Mouse (Mus musculus) limb, embryonic 14.5 days (tissue): ENCODE data around the gene Igsf8. TPM values are rescaled to one million over a fixed set of nuclear protein-coding genes. Genes with fewer than 3 reads are reported as not detected.
A peak's percentile ranks its signal among the peaks of the same experiment; 100 is the strongest.

Source experiments
- ATAC-seq: fragments of 200-750 bp; cut with Nextera tagmentation; 2 replicates; pipeline ENCODE4 v1.8.0; 2017; ENCODE audit warnings: low read depth, moderate number of reproducible peaks, moderate TSS enrichment; ENCODE audit not compliant: low FRiP score
- DNase-seq: peaks from one replicate; pipeline ENCODE4 v3.0.0-alpha.2; 2015; ENCODE audit warnings: low spot score
- H3K27ac ChIP-seq: fragments of 300-500 bp; sonication (generic); replicated peaks from 2 replicates; pipeline ENCODE4 v1.5.1; 2014; ENCODE audit warnings: low read depth, mild to moderate bottlenecking, low read length, moderate library complexity, mixed read lengths
- H3K27me3 ChIP-seq: fragments of 300-500 bp; sonication (generic); 2 replicates; pipeline ENCODE4 v1.6.1; 2014; ENCODE audit warnings: low read length, mixed read lengths; ENCODE audit not compliant: control insufficient read depth, insufficient read depth
- H3K36me3 ChIP-seq: fragments of 300-500 bp; sonication (generic); 2 replicates; pipeline ENCODE4 v1.6.1; 2014; ENCODE audit warnings: mild to moderate bottlenecking, low read length, moderate library complexity, mixed read lengths; ENCODE audit not compliant: control insufficient read depth, insufficient read depth
- H3K4me1 ChIP-seq: fragments of 300-500 bp; sonication (generic); 2 replicates; pipeline ENCODE4 v1.6.1; 2014; ENCODE audit warnings: antibody characterized with exemption, low read length, mixed read lengths; ENCODE audit not compliant: control insufficient read depth, insufficient read depth
- H3K4me2 ChIP-seq: fragments of 300-500 bp; sonication (generic); replicated peaks from 2 replicates; pipeline ENCODE4 v1.6.1; 2014; ENCODE audit warnings: low read depth, mild to moderate bottlenecking, low read length, moderate library complexity; ENCODE audit not compliant: severe bottlenecking
- H3K4me3 ChIP-seq: fragments of 300-500 bp; sonication (generic); replicated peaks from 2 replicates; pipeline ENCODE4 v1.5.1; 2014; ENCODE audit warnings: low read length
- H3K9ac ChIP-seq: fragments of 300-500 bp; sonication (generic); 2 replicates; pipeline ENCODE4 v1.6.1; 2014; ENCODE audit warnings: mild to moderate bottlenecking, low read depth, low read length, moderate library complexity; ENCODE audit not compliant: severe bottlenecking
- H3K9me3 ChIP-seq: fragments of 300-500 bp; sonication (generic); 2 replicates; pipeline ENCODE4 v1.6.1; 2016; ENCODE audit warnings: low read length; ENCODE audit not compliant: control insufficient read depth
- POLR2A ChIP-seq: fragments of 200-500 bp; IDR thresholded peaks from 2 replicates; pipeline ENCODE4 v1.8.0; 2012; ENCODE audit warnings: inconsistent platforms, mild to moderate bottlenecking, moderate library complexity, borderline replicate concordance; ENCODE audit not compliant: insufficient read depth, insufficient read length; ENCODE audit errors: extremely low read depth
- WGBS: fragments of 180-500 bp; shearing (Covaris S2); extraction: QIAGEN DNeasy Blood & Tissue Kit; methylation state at CpG from one replicate; pipeline ENCODE4 v1.1.7; 2014; 5-methylcytosine and 5-hydroxymethylcytosine counted together
- polyA plus RNA-seq, 2 experiments: library from polyadenylated mRNA; depleted of rRNA in 1 of 2; stranded (reverse) in 1 of 2; unstranded in 1 of 2; fragments of >200 nt; fragmentation: Nextera tagmentation in 1 of 2; extraction: Ambion mirVana in 1 of 2; gene quantifications; 2 replicates each; pipeline versions ENCODE4 v1.2.1 to v1.2.3; 2012 to 2014

Igsf8 gene
- polyA plus RNA-seq, 2 experiments = 50.1 to 71.4 TPM

- WGBS = 9% methylated on average over 16 of the region's 16 CpGs
- Histone ChIP-seq H3K4me1 (peaks cover 35% of the 10 kb centered on the region), H3K27me3 (no peaks in the 10 kb centered on the region), H3K9me3 (no peaks in the 10 kb centered on the region), H3K27ac (peak within 1 kb of the TSS; percentile 59), H3K36me3 (no peaks in the 10 kb centered on the region), H3K4me2 (peak within 1 kb of the TSS; percentile 37), H3K9ac (peak within 1 kb of the TSS; percentile 40), H3K4me3 (peak within 1 kb of the TSS; percentile 21)
- TF ChIP-seq POLR2A = no peak
- ATAC-seq (peak; percentile 71), DNase-seq (peak; percentile 55)
Observed at GRCm38 (mm10) chr1:172297611-172298537, 36.4 kb downstream of the Igsf8 start, which contains the start of gene Atp1a2. TSS of gene Atp1a2 (minus strand) at chr1:172298064.

GRCm38 (mm10) chr1:172299528-172299927 is 38.1 kb downstream of the Igsf8 start:
- H3K27ac ChIP-seq = no peak overlapping the region
- H3K27me3 ChIP-seq = no peaks in the 10 kb centered on the region
- no peaks in the 10 kb centered on the region for H3K36me3 ChIP-seq
- H3K4me3 ChIP-seq = no peak overlapping the region
- peaks cover 35% of the 10 kb centered on the region for H3K4me1 ChIP-seq
- H3K9me3 ChIP-seq = no peaks in the 10 kb centered on the region
- H3K9ac ChIP-seq = no peak overlapping the region
- H3K4me2 ChIP-seq = no peak overlapping the region
- WGBS = 52% methylated on average over 7 of the region's 7 CpGs
- DNase-seq (no peak), ATAC-seq (no peak)
- TF ChIP-seq POLR2A = no peak

GRCm38 (mm10) chr1:172300247-172300646 is 38.8 kb downstream of the Igsf8 start:
- Histone ChIP-seq H3K4me1 (peaks cover 35% of the 10 kb centered on the region), H3K9me3 (no peaks in the 10 kb centered on the region), H3K27ac (no peak overlapping the region), H3K4me3 (no peak overlapping the region), H3K36me3 (no peaks in the 10 kb centered on the region), H3K27me3 (no peaks in the 10 kb centered on the region), H3K4me2 (no peak overlapping the region), H3K9ac (no peak overlapping the region)
- no peak for TF ChIP-seq POLR2A
- ATAC-seq (no peak), DNase-seq (no peak)
- 61% methylated on average over 5 of the region's 5 CpGs for WGBS

GRCm38 (mm10) chr1:172301180-172301579 is 39.7 kb downstream of the Igsf8 start:
- Histone ChIP-seq H3K4me1 (peaks cover 28% of the 10 kb centered on the region), H3K4me3 (no peak overlapping the region), H3K9ac (no peak overlapping the region), H3K36me3 (no peaks in the 10 kb centered on the region), H3K27me3 (no peaks in the 10 kb centered on the region), H3K9me3 (no peaks in the 10 kb centered on the region), H3K27ac (no peak overlapping the region), H3K4me2 (no peak overlapping the region)
- ATAC-seq (peak; percentile 31; the same call in 1 of the 2 replicates), DNase-seq (no peak)
- no peak for TF ChIP-seq POLR2A
- 24% methylated on average over 12 of the region's 12 CpGs for WGBS

GRCm38 (mm10) chr1:172302311-172302710 is 40.9 kb downstream of the Igsf8 start:
- TF ChIP-seq POLR2A = no peak
- no peak overlapping the region for H3K9ac ChIP-seq
- H3K27ac ChIP-seq = no peak overlapping the region
- no peak overlapping the region for H3K4me3 ChIP-seq
- H3K27me3 ChIP-seq = no peaks in the 10 kb centered on the region
- DNase-seq (no peak), ATAC-seq (no peak)
- no peaks in the 10 kb centered on the region for H3K9me3 ChIP-seq
- peaks cover 22% of the 10 kb centered on the region for H3K4me1 ChIP-seq
- H3K4me2 ChIP-seq = no peak overlapping the region
- WGBS = 52% methylated on average over 3 of the region's 3 CpGs
- no peaks in the 10 kb centered on the region for H3K36me3 ChIP-seq
